Mouse (Mus musculus) layer of hippocampus, adult 2 months (tissue): Measurements from ENCODE around the gene M6pr. TPM values are rescaled to one million over a fixed set of nuclear protein-coding genes. Genes with fewer than 3 reads are reported as not detected.

Experiments
- DNase-seq, 2 experiments: peaks; one replicate each; pipeline ENCODE4 v3.0.0; 2022; ENCODE audit warnings: low spot score in 2 of 2
- H3K27ac ChIP-seq: fragments of 200-600 bp; 2 replicates; pipeline ENCODE4 v1.8.1; 2022
- H3K4me3 ChIP-seq: fragments of 200-600 bp; 2 replicates; pipeline ENCODE4 v1.8.1; 2022; ENCODE audit warnings: mild to moderate bottlenecking
- CTCF ChIP-seq: fragments of 200-600 bp; conservative IDR thresholded peaks from 2 replicates; pipeline ENCODE4 v1.8.1; 2022; ENCODE audit warnings: antibody characterized with exemption, mild to moderate bottlenecking, moderate library complexity
- total RNA-seq, 2 experiments: library from RNA; stranded (reverse); gene quantifications; 2 replicates each; pipeline ENCODE4 v1.2.3; 2021

Gene M6pr
- total RNA-seq, 2 experiments from 2014 or later, result 75.9 to 78.9 TPM

GRCm38 (mm10) chr6:122366976-122367375 is 58.5 kb downstream of the M6pr start:
- no peak overlapping the region for H3K4me3 ChIP-seq
- no peak for TF ChIP-seq CTCF
- DNase-seq, result no peak
- H3K27ac ChIP-seq, result no peak overlapping the region

Other genes with a start within 250 kb of the M6pr start
- under 1 TPM; 0.33 to 0.91 TPM for gene Klrg1, start 25.8 kb upstream of the M6pr start, total RNA-seq
- 10 to 100 TPM; 63.7 to 71.1 TPM for gene Phc1, start 31.8 kb downstream of the M6pr start, total RNA-seq
- gene Rimklb, start 190.0 kb downstream of the M6pr start, total RNA-seq, result 10 to 100 TPM; 70.3 to 71.6 TPM
- gene Mfap5, start 197.1 kb downstream of the M6pr start, total RNA-seq, result not detected
- not detected for gene Aicda, start 245.1 kb downstream of the M6pr start, total RNA-seq